Mouse (Mus musculus) leukemia stem cell, adult 10-12 weeks (primary cell): Measurements from ENCODE around the gene Tasp1. TPM values are rescaled to one million over a fixed set of nuclear protein-coding genes. Genes with fewer than 3 reads are reported as not detected.

Source experiments
- polyA plus RNA-seq: library from polyadenylated mRNA; stranded (reverse); fragments of >175 nt; gene quantifications from 2 replicates; pipeline ENCODE4 v1.2.3, GENCODE M21; 2012; ENCODE audit warnings: low replicate concordance

Tasp1 gene
- 0.73 and 1.6 TPM in 2 replicates for polyA plus RNA-seq

GRCm38 (mm10) chr2:140066353-140067314, at the start of gene Tasp1:
TSS of gene Tasp1 (minus strand) at chr2:140066805.

Other genes starting within 250 kb of the Tasp1 start
- not detected in 2 replicates for gene Gm17374, start 85.2 kb upstream of the Tasp1 start, polyA plus RNA-seq
- gene Esf1, start 103.8 kb upstream of the Tasp1 start, polyA plus RNA-seq: 0.65 and 0.85 TPM in 2 replicates
- gene Ndufaf5, start 103.8 kb upstream of the Tasp1 start, polyA plus RNA-seq: 7.2 and 12.3 TPM in 2 replicates